Mouse (Mus musculus): Measurements from ENCODE around the gene Lsamp. TPM values are rescaled to one million over a fixed set of nuclear protein-coding genes. Genes with fewer than 3 reads are reported as not detected.

Gene Lsamp
- total and polyA plus RNA-seq, 3 experiments = not detected

DNA sequence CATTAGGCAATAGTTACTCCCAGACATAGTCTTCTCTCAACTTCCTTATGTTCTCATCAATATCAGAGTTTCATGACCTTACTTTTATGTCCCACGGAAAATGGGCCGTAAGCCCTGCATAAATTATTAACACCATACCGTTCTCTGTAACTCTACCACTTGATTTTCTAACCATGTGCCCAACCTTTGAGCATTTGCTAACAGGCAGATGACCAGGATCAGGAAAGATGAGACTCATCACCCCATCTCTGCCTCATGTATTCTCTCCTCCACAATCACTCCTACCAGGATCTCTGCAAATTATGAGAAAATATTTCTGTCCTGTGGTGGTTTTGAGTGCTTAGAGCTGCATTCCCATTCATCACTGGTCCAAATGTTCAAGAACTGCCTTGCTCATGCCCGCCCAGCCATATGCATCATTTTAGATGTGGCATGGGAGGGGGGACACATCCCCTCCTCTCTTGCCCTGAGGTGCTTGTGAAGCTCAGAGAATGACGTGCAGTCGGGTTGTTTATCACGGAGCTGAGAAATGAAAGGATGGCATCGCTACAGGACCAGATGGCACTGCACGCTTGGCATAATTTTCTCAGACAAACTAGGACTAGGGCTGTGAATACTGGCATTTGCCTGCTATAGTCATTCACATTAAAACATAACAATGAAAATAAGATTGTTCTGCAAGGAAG is 1744.9 kb downstream of the Lsamp start:
- H3K4me1 ChIP-seq (ENCODE audit: control insufficient read depth in 1 of 2, insufficient read depth in 2 of 2) = no peaks in the 10 kb centered on the region
- dilution Hi-C loops (cut with MboI; ENCODE audit: extremely low pct_ligation_motif_present, extremely low pct_unique_long_range_greater_than_20kb, low sequenced_read_pairs) = no loop called here
- H3K79me2 ChIP-seq (replicated peaks; ENCODE audit: control insufficient read depth, extremely low read depth, insufficient read depth, poor library complexity, severe bottlenecking) = no peaks in the 10 kb centered on the region
- H3K27me3 ChIP-seq (replicated peaks) = no peaks in the 10 kb centered on the region
- H3K4me3 ChIP-seq (replicated peaks in 1 of 3; ENCODE audit: low read depth in 2 of 3, low read length in 2 of 3, poor library complexity in 1 of 3) = no peak overlapping the region
- DNase-seq (ENCODE audit: extremely low read depth) = no peak
- no peaks in the 10 kb centered on the region for H3K36me3 ChIP-seq (replicated peaks in 1 of 2; ENCODE audit: control insufficient read depth in 1 of 2, insufficient read depth in 1 of 2, low read length in 1 of 2)
- no peak overlapping the region for H3K27ac ChIP-seq (ENCODE audit: insufficient read depth, low read depth)
- peaks cover 62% of the 10 kb centered on the region for H3K9me3 ChIP-seq (replicated peaks; ENCODE audit: low read length)
- H3K4me2 ChIP-seq (ENCODE audit: insufficient read depth, low read depth, poor library complexity, severe bottlenecking) = no peak overlapping the region
- no peak overlapping the region for H3K9ac ChIP-seq (ENCODE audit: insufficient read depth, low read depth)
- TF ChIP-seq ETS1 (conservative IDR thresholded peaks at IDR 0.05; ENCODE audit: low read depth, low read length) (no peak), UBTF (IDR thresholded peaks at IDR 0.05; ENCODE audit: low read depth, low read length) (no peak), RCOR1 (conservative IDR thresholded peaks at IDR 0.05; ENCODE audit: low read depth, low read length) (no peak), CHD2 (IDR thresholded peaks at IDR 0.05; ENCODE audit: low read length) (no peak), USF1 (IDR thresholded peaks at IDR 0.05; ENCODE audit: low read depth, low read length) (no peak)
- in situ Hi-C loops (cut with MboI; ENCODE audit: low pct_ligation_motif_present, low pct_unique_long_range_greater_than_20kb, low sequenced_read_pairs) = no loop called here

DNA sequence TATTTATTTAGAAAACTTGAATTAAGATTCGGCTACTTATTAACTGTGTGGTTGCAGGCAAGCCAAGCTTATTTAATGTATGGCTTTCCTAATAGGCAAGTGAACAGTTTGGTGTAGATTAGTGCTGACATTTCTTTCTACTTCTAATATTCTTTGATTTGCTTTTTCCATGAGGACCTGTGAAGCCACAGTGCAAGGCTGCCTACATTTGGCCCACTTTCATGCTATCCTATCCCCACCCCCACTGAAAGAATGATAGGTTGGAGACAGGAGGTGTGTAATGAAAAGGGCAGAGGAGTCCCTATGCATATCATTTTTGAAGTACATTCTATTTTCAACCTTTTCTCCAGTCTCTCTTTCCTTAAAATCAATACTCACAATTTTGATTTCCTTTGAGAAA is 1745.8 kb downstream of the Lsamp start:
- no peak overlapping the region for H3K27ac ChIP-seq (ENCODE audit: insufficient read depth, low read depth)
- DNase-seq (ENCODE audit: extremely low read depth) = no peak
- H3K36me3 ChIP-seq (replicated peaks in 1 of 2; ENCODE audit: control insufficient read depth in 1 of 2, insufficient read depth in 1 of 2, low read length in 1 of 2) = no peaks in the 10 kb centered on the region
- no peaks in the 10 kb centered on the region for H3K27me3 ChIP-seq (replicated peaks)
- dilution Hi-C loops (cut with MboI; ENCODE audit: extremely low pct_ligation_motif_present, extremely low pct_unique_long_range_greater_than_20kb, low sequenced_read_pairs) (no loop called here), in situ Hi-C loops (cut with MboI; ENCODE audit: low pct_ligation_motif_present, low pct_unique_long_range_greater_than_20kb, low sequenced_read_pairs) (no loop called here)
- no peak overlapping the region for H3K9ac ChIP-seq (ENCODE audit: insufficient read depth, low read depth)
- no peaks in the 10 kb centered on the region for H3K4me1 ChIP-seq (ENCODE audit: control insufficient read depth in 1 of 2, insufficient read depth in 2 of 2)
- H3K9me3 ChIP-seq (replicated peaks; ENCODE audit: low read length) = peaks cover 63% of the 10 kb centered on the region
- no peak overlapping the region for H3K4me2 ChIP-seq (ENCODE audit: insufficient read depth, low read depth, poor library complexity, severe bottlenecking)
- no peak for TF ChIP-seq BHLHE40 (IDR thresholded peaks at IDR 0.05; ENCODE audit: low read depth, low read length)
- no peaks in the 10 kb centered on the region for H3K79me2 ChIP-seq (replicated peaks; ENCODE audit: control insufficient read depth, extremely low read depth, insufficient read depth, poor library complexity, severe bottlenecking)
- H3K4me3 ChIP-seq (replicated peaks in 1 of 3; ENCODE audit: low read depth in 2 of 3, low read length in 2 of 3, poor library complexity in 1 of 3) = no peak overlapping the region

DNA sequence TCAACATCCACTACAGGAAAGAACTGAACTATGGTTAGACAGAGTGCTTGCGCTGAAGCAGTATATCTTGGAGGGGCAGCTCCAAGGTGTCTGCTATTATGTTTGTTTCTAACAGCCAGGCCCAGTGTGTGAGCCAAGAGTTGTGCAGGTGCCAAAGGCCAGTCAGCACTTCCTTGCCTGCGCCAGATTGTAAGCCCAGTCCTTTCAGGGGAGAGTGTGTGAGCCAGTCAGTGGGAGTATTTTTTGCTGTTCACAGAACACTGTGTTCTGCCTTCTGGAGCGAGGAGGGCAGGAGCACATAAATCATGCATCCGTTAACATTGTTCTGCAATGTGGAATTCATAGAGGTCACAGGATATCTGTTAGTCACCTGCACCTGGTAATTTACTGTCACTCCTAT is 1760.9 kb downstream of the Lsamp start:
- Histone ChIP-seq H3K79me2 (replicated peaks; ENCODE audit: control insufficient read depth, extremely low read depth, insufficient read depth, poor library complexity, severe bottlenecking) (no peaks in the 10 kb centered on the region), H3K9ac (ENCODE audit: insufficient read depth, low read depth) (no peak overlapping the region), H3K27me3 (replicated peaks) (no peaks in the 10 kb centered on the region), H3K9me3 (replicated peaks; ENCODE audit: low read length) (peaks cover 62% of the 10 kb centered on the region), H3K36me3 (replicated peaks in 1 of 2; ENCODE audit: control insufficient read depth in 1 of 2, insufficient read depth in 1 of 2, low read length in 1 of 2) (no peaks in the 10 kb centered on the region), H3K4me3 (replicated peaks in 1 of 3; ENCODE audit: low read depth in 2 of 3, low read length in 2 of 3, poor library complexity in 1 of 3) (no peak overlapping the region), H3K4me1 (ENCODE audit: control insufficient read depth in 1 of 2, insufficient read depth in 2 of 2) (no peaks in the 10 kb centered on the region), H3K4me2 (ENCODE audit: insufficient read depth, low read depth, poor library complexity, severe bottlenecking) (no peak overlapping the region), H3K27ac (ENCODE audit: insufficient read depth, low read depth) (no peak overlapping the region)
- in situ Hi-C loops (cut with MboI; ENCODE audit: low pct_ligation_motif_present, low pct_unique_long_range_greater_than_20kb, low sequenced_read_pairs) = no loop called here
- no peak for DNase-seq (ENCODE audit: extremely low read depth)
- no peak for TF ChIP-seq NRF1 (IDR thresholded peaks at IDR 0.05; ENCODE audit: low read depth, low read length)
- TF ChIP-seq IRF4 (IDR thresholded peaks at IDR 0.05; ENCODE audit: low read depth, low read length) = no peak
- TF ChIP-seq ZNF384 (IDR thresholded peaks at IDR 0.05; ENCODE audit: low read depth, low read length) = no peak
- no peak for TF ChIP-seq RCOR1 (conservative IDR thresholded peaks at IDR 0.05; ENCODE audit: low read depth, low read length)
- TF ChIP-seq SMC3 (IDR thresholded peaks at IDR 0.05; ENCODE audit: low read depth, low read length) = no peak
- TF ChIP-seq PAX5 (IDR thresholded peaks at IDR 0.05; ENCODE audit: low read length) = no peak
- TF ChIP-seq USF2 (conservative IDR thresholded peaks at IDR 0.05; ENCODE audit: low read depth, low read length) = no peak
- TF ChIP-seq MAX (IDR thresholded peaks at IDR 0.05; ENCODE audit: low read length) = no peak
- no peak for TF ChIP-seq MAFK (IDR thresholded peaks at IDR 0.05; ENCODE audit: insufficient replicate concordance, low read length)
- TF ChIP-seq CHD1 (IDR thresholded peaks at IDR 0.05; ENCODE audit: low read depth, low read length) = no peak
- no peak for TF ChIP-seq UBTF (IDR thresholded peaks at IDR 0.05; ENCODE audit: low read depth, low read length)
- TF ChIP-seq MYC (IDR thresholded peaks at IDR 0.05; ENCODE audit: low read depth, low read length) = no peak
- no peak for TF ChIP-seq ETS1 (conservative IDR thresholded peaks at IDR 0.05; ENCODE audit: low read depth, low read length)
- no peak for TF ChIP-seq POLR2AphosphoS2 (IDR thresholded peaks at IDR 0.05; ENCODE audit: low read depth, low read length)
- no peak for TF ChIP-seq SIN3A (IDR thresholded peaks at IDR 0.05; ENCODE audit: low read length)
- no peak for TF ChIP-seq USF1 (IDR thresholded peaks at IDR 0.05; ENCODE audit: low read depth, low read length)
- TF ChIP-seq E2F4 (IDR thresholded peaks at IDR 0.05; ENCODE audit: insufficient replicate concordance, low read depth, low read length) = no peak
- dilution Hi-C loops (cut with MboI; ENCODE audit: extremely low pct_ligation_motif_present, extremely low pct_unique_long_range_greater_than_20kb, low sequenced_read_pairs) = no loop called here
